Mouse (Mus musculus): ENCODE results near the gene Kdm1a.

GRCm38 (mm10) chr4:136594006-136594405, 8.5 kb downstream of the Kdm1a start:
- TF ChIP-seq CTCF (IDR thresholded peaks at IDR 0.05; ENCODE audit: borderline replicate concordance, insufficient read depth, low read depth, low read length): no peak
- TF ChIP-seq POLR2A (IDR thresholded peaks at IDR 0.05; ENCODE audit: borderline replicate concordance, insufficient read depth, low read length): no peak

Data from cerebellum, adult 2 months (tissue).